Mouse (Mus musculus) cerebellum, adult 8-10 months (tissue): ENCODE data around the gene Dok1.
A peak's percentile ranks its signal among the peaks of the same experiment; 100 is the strongest.

Experiments used
- DNase-seq: peaks from one replicate; pipeline ENCODE4 v3.0.0; 2022

Dok1 gene

GRCm38 (mm10) chr6:83014482-83015466 is 18.5 kb downstream of the Dok1 start:
- no peak for DNase-seq

DNA sequence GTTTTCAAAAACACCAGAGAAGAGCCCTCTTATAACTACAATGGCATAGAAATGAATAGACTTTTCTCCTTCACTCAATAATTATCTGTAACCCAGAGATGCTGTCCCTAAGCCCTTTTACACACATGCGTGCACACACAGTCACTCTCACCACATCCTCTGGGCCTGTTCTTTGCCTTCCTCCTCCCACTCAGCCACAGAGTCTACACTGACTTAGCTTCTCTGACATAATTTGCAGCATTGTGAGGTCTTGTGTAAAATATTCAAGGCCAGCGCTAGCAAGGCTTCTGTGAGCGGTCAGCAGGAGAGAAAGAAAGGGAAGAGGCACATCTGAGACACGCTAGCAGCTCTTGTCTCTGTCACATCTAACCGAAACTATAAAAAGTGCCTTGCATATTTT is 19.8 kb downstream of the Dok1 start:
- DNase-seq = no peak

GRCm38 (mm10) chr6:83011756-83012155 is 21.5 kb downstream of the Dok1 start:
- no peak for DNase-seq

DNA sequence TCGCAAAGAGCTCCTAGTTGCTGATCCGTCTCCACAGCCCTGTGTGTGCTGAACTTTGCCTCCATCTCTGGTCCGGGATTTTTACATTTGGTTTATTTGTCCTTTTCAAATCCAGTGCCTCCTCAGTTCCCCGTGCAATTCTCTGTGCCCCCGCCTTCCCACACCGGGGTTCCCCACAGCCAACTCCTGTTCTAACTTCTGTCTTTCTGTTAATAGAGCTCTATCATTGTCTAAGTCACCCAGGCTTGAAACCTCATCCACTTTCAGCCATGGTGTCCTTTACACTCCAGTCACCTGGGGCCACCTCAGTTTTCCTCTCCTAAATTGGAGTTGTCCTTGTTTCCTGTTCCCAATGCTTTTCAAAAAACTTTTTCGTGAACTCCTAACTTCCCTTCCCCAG is 22.0 kb downstream of the Dok1 start:
- DNase-seq = no peak

- no peak for DNase-seq
These were observed 23.3 kb downstream of the Dok1 start for GRCm38 (mm10) chr6:83010010-83010409.

DNA sequence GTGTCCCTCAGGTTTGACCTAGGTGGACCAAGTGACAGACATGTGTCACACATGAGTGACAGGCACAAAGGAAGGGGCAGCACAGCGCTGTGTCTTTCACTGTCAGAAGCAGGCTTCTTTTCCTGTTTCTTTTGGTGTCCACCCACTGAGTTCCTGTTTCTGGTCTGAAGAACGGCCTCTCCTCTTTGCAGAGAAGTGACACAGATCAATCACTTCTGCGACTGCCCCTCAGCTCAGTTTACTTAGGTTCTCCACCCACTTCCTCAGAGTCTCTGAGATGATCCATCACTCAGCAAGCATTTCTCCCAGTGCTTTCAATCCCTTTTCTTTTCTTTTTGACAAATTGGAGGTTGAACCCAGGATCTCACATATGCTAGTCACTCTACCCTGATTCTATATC is 24.6 kb downstream of the Dok1 start:
- no peak for DNase-seq

- DNase-seq = no peak
These were observed 27.2 kb downstream of the Dok1 start for GRCm38 (mm10) chr6:83006114-83006513.

GRCm38 (mm10) chr6:83005444-83006011 is 27.7 kb downstream of the Dok1 start:
- DNase-seq = no peak

DNA sequence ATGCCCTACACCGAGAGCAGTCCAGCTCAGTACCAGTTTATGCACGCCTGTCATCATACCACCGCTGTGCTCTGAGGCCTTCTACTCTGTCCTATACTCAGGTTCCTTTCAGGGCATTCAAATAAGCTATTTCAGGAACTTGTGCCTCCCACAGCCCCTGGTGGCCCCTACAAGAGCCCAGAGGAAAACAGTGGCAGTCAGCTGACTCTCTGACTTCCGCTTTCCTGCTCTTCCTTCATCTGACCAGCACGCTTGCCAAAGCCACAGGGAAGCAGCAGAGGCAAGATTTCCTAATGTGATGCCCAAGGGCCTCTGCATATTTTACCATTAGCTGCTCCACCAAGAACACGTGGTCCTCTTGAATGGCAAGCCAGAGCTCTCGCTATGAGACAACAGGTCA is 28.4 kb downstream of the Dok1 start:
- DNase-seq = no peak

DNA sequence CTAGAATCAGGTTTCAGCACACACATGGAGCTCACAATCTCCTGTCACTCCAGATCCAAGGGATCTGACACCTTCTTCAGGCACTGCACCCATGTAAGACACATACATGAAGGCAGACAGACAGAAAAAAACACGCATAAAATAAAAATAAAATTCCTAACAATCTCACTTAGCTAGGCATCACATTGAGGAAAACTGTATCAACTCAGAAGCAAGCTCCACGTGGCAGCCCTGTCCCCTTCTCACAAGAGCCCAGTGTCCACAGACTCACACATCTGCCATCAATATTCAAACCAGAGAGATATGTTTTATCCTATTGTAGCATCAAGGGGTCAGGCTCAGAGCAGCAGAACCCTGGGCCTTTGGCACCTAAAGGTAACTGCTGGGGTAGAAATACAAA is 29.0 kb downstream of the Dok1 start:
- DNase-seq = no peak

- no peak for DNase-seq
These were observed 29.4 kb downstream of the Dok1 start for GRCm38 (mm10) chr6:83003850-83004249.

DNA sequence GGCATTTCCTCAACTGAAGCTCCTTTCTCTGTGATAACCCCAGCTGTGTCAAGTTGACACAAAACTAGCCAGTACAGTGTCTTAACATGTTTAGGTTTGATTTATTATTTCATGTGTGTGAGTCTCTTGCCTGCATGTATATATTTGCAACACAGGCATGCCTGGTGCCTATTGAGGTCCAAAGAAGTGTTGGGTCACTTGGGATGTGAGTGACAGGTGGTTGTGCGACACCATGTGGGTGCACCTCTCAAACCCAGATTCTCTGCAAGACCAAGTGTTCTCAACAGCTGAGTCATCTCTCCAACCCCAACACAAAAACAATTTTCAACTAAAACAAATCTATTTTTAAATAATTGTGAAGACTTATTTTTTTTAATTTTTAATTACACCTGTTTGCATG is 30.2 kb downstream of the Dok1 start:
- no peak for DNase-seq

DNA sequence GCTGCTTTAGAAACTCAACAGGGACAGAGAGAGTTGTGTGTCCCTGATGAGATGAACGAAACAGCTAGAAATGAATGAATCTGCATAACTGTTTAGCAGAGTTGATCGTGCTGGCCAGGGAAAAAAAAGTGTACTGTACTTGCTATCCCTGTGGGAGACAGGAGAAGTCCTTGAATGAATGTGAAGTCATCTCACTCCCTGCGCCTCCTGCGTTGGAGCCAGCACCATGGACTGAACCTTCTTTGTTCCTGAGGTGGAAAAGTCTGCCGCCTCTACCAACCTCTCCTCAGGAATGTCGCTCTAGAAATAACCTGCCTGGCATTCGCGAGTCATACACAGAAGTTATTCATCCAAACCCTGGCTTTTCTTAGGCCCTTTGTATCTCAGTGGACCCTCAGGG is 33.3 kb downstream of the Dok1 start:
- DNase-seq = no peak

DNA sequence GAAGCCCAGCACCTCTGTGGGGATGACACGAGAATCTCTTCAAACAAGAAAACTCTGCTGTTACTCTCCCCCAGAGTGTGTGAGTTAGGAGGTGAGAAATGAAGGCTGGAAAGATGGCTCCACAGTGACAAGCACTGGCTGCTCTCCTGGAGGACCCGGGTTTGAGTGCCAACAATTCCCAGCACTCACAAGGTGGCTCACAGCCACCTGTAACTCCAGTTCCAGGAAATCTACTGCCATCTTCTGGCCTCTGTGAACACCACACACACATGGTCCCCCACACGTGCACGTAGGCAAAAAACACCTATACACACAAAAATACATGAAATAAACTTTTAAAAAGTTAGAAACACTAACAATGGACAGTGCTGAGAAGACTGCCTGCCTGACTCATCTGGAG is 34.9 kb downstream of the Dok1 start:
- no peak for DNase-seq

DNA sequence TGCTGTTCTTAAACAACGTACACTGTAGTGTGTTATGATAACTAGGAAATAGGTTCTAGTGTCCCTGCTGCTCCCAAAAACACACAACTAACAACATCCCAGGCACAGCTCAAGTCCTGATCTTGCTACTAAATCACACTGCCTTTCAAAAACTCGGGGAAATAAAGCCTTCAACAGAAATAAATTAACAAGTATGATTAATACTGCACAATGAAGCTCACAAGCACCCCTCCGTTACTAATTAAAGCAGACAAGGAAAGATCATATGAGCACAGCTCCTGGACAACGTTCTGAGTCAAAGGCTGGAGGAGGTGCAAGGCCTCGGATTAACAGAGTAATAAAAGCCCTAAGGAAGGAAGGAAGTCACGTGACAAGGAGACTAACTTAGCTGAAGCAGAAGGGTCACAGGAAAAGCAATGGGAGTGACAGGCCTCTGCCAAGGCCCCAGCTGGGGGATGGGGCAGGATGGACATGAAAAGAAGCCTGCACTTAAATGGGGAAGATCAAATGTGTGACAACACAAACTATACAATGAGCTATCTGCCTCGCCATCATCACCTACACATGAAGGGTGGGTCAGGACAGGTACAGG is 35.7 kb downstream of the Dok1 start:
- DNase-seq = no peak

- DNase-seq = peak; percentile 87
These were observed 36.4 kb downstream of the Dok1 start for GRCm38 (mm10) chr6:82996740-82997315.

DNA sequence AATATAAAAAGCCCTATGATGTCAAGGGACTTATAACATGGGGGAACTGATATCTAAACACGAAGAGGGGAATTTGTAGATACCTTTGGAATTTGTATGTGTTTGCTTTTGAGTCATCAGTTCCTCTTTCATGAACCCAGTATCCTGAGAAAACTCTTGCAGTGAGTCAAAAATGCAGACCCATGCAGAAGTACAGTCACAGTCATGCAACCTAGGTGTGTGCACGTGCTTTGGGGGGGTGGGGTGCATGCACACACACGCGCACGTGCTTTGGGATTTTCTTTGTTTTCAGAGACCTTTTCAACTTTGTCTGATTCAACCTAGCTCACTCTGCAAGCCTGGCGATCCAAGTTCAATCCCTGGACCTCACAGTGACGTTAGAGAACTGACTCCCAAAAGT is 38.9 kb downstream of the Dok1 start:
- DNase-seq = no peak

DNA sequence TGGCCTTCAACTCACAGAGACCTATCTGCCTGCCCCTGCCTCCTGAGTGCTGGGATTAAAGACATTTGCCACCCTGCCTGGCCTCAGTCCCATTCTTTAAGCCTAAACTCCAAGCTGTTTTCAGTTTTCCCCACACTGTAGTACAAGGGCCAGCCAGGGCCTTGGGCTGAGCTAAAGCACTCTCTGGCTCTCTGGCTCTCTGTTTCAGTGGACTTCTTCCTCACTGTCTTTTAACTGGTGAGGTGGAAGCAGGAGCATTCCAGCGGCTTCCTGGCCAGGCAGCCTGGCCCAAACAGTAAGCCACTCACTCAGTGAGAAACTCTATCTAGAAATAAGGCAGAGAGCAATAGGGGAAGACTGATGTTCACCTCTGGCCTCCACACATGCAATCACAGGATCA is 39.6 kb downstream of the Dok1 start:
- DNase-seq = no peak

DNA sequence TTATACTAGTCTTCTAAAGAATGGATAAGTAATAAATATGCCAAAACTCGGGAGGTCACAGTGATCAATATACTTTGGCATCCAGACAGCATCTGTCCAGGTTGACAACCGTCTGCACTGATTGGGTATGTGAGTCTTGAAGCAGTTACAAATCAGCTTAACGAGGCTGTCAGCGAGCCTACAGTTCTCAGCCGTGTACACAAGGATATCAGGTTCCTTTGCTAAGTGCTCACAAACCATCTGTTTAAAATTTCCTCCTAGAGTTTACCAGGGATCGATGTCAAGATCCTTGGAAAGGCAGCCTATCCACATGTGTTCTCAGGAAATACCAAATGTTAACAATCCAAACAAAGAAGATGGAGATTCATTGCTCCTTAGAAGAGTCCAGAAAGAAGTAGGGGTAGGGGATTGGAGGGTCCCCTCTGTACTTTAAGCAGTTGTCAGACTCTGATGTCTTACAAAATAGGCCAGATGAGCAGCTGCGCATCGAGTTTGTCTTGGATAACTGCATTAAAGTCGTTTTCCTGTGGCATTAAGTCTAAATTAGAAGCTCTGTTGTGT is 45.8 kb downstream of the Dok1 start:
- DNase-seq = no peak
